Mouse (Mus musculus) liver, embryonic 14.5 days (tissue): ENCODE data around the gene Stx7. TPM values are rescaled to one million over a fixed set of nuclear protein-coding genes. Genes with fewer than 3 reads are reported as not detected.

Source experiments
- ATAC-seq: fragments of 200-750 bp; cut with Nextera tagmentation; 2 replicates; pipeline ENCODE4 v1.8.0; 2017; ENCODE audit warnings: moderate number of reproducible peaks, mild to moderate bottlenecking, moderate library complexity; ENCODE audit not compliant: insufficient read depth
- DNase-seq, 3 experiments: peaks; one replicate each; pipeline ENCODE4 v3.0.0-alpha.2; 2012 to 2013; ENCODE audit warnings: low read depth in 3 of 3, low spot score in 3 of 3
- H3K27ac ChIP-seq: fragments of 300-500 bp; sonication (generic); 2 replicates; pipeline ENCODE4 v1.5.1; 2014; ENCODE audit warnings: moderate library complexity, mild to moderate bottlenecking, control low read depth, inconsistent platforms
- H3K27me3 ChIP-seq: fragments of 300-500 bp; sonication (generic); 2 replicates; pipeline ENCODE4 v1.6.1; 2014; ENCODE audit warnings: mild to moderate bottlenecking, low read length, moderate library complexity; ENCODE audit not compliant: control insufficient read depth, insufficient read depth
- H3K36me3 ChIP-seq: fragments of 300-500 bp; sonication (generic); replicated peaks from 2 replicates; pipeline ENCODE4 v1.6.1; 2014; ENCODE audit warnings: low read depth; ENCODE audit not compliant: control insufficient read depth, insufficient read depth
- H3K4me1 ChIP-seq, 2 experiments: fragments of 200-500 bp in 1 of 2; fragments of 300-500 bp in 1 of 2; sonication (generic) in 1 of 2; replicated peaks; 2 replicates each; pipeline ENCODE4 v1.6.1; 2012 to 2014; ENCODE audit warnings: antibody characterized with exemption in 1 of 2, inconsistent platforms in 1 of 2, low read length in 1 of 2; ENCODE audit not compliant: control insufficient read depth in 2 of 2, insufficient read depth in 2 of 2
- H3K4me2 ChIP-seq: fragments of 300-500 bp; sonication (generic); 2 replicates; pipeline ENCODE4 v1.6.1; 2014; ENCODE audit warnings: low read depth, mild to moderate bottlenecking, control low read depth, moderate library complexity
- H3K4me3 ChIP-seq, 2 experiments: fragments of 200-500 bp in 1 of 2; fragments of 300-500 bp in 1 of 2; sonication (generic) in 1 of 2; 2 replicates each; pipeline ENCODE4 v1.5.1; 2012 to 2014; ENCODE audit warnings: low read depth in 2 of 2, low read length in 2 of 2, mild to moderate bottlenecking in 2 of 2, control low read depth in 1 of 2, inconsistent platforms in 1 of 2, moderate library complexity in 1 of 2; ENCODE audit not compliant: insufficient read depth in 1 of 2
- H3K9ac ChIP-seq: fragments of 300-500 bp; sonication (generic); replicated peaks from 2 replicates; pipeline ENCODE4 v1.6.1; 2014; ENCODE audit warnings: mild to moderate bottlenecking, control low read depth, moderate library complexity
- H3K9me3 ChIP-seq: fragments of 300-500 bp; sonication (generic); 2 replicates; pipeline ENCODE4 v1.6.1; 2016; ENCODE audit warnings: low read length, mixed read lengths; ENCODE audit not compliant: control insufficient read depth
- CTCF ChIP-seq: IDR thresholded peaks from 2 replicates; pipeline ENCODE4 v1.5.1; 2016; ENCODE audit warnings: antibody characterized with exemption, low read depth, control low read depth
- EP300 ChIP-seq: IDR thresholded peaks from 2 replicates; pipeline ENCODE4 v1.6.1; 2016; ENCODE audit warnings: antibody characterized with exemption, low read depth
- WGBS: fragments of 180-500 bp; shearing (Covaris S2); extraction: QIAGEN DNeasy Blood & Tissue Kit; methylation state at CpG from one replicate; pipeline ENCODE4 v1.1.7; 2014; ENCODE audit not compliant: insufficient replicate concordance; 5-methylcytosine and 5-hydroxymethylcytosine counted together
- polyA plus RNA-seq, 2 experiments: library from polyadenylated mRNA; depleted of rRNA in 1 of 2; stranded (reverse) in 1 of 2; unstranded in 1 of 2; fragments of >200 nt; fragmentation: Nextera tagmentation in 1 of 2; extraction: Ambion mirVana in 1 of 2; gene quantifications; 2 replicates each; pipeline versions ENCODE4 v1.2.1 to v1.2.3; 2012 to 2014

The Stx7 gene
- polyA plus RNA-seq, 2 experiments = 20.3 to 30.0 TPM

- ATAC-seq (no peak), DNase-seq (no peak)
- H3K27ac ChIP-seq = no peak overlapping the region
- no peaks in the 10 kb centered on the region for H3K9me3 ChIP-seq
- H3K36me3 ChIP-seq = no peaks in the 10 kb centered on the region
- TF ChIP-seq CTCF = no peak
- H3K27me3 ChIP-seq = no peaks in the 10 kb centered on the region
- H3K4me2 ChIP-seq = no peak overlapping the region
- WGBS = 69% methylated on average over 12 of the region's 12 CpGs
- H3K4me1 ChIP-seq = no peaks in the 10 kb centered on the region
- no peak overlapping the region for H3K4me3 ChIP-seq
- H3K9ac ChIP-seq = no peak overlapping the region
Observed at GRCm38 (mm10) chr10:24199303-24199702, 50.2 kb downstream of the Stx7 start.

- Histone ChIP-seq H3K4me3 (no peak overlapping the region), H3K4me1 (no peaks in the 10 kb centered on the region), H3K4me2 (no peak overlapping the region), H3K9me3 (no peaks in the 10 kb centered on the region), H3K27ac (no peak overlapping the region), H3K27me3 (no peaks in the 10 kb centered on the region), H3K9ac (no peak overlapping the region), H3K36me3 (no peaks in the 10 kb centered on the region)
- TF ChIP-seq EP300 (no peak), CTCF (no peak)
- DNase-seq = no peak
- ATAC-seq = no peak
- 69% methylated on average over 3 of the region's 3 CpGs for whole genome bisulfite sequencing
Observed at GRCm38 (mm10) chr10:24200099-24200498, 51.0 kb downstream of the Stx7 start.

DNA sequence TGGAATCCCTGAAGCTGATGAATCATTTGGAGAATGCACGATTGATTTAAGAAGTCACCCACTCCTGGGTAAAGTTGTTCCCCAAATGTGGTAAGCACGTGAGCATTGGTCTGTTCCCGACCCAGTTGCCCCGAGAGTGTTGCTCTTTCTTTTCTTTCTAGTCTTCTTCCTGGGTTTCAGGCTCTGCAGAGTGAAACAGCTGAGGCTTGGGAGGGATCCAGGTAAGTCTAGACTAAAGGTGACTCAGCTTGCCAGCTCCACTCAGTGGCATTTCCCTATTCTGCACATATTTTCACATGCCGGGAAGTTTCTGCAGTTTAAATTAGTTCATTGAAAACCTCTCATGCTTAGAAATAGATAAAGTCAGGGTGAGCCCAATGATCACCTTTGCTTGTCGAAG lies 61.0 kb downstream of the Stx7 start:
- H3K4me1 ChIP-seq = no peaks in the 10 kb centered on the region
- DNase-seq = no peak
- no peaks in the 10 kb centered on the region for H3K9me3 ChIP-seq
- no peaks in the 10 kb centered on the region for H3K36me3 ChIP-seq
- no peaks in the 10 kb centered on the region for H3K27me3 ChIP-seq
- no peak for ATAC-seq
- H3K9ac ChIP-seq = no peak overlapping the region
- no peak overlapping the region for H3K4me2 ChIP-seq
- no peak overlapping the region for H3K4me3 ChIP-seq
- WGBS = 64% methylated on average over 6 of the region's 6 CpGs
- H3K27ac ChIP-seq = no peak overlapping the region
- no peak for TF ChIP-seq CTCF
- TF ChIP-seq EP300 = no peak

- Histone ChIP-seq H3K27me3 (no peaks in the 10 kb centered on the region), H3K27ac (no peak overlapping the region), H3K36me3 (no peaks in the 10 kb centered on the region), H3K4me3 (no peak overlapping the region), H3K4me2 (no peak overlapping the region), H3K4me1 (no peaks in the 10 kb centered on the region), H3K9ac (no peak overlapping the region), H3K9me3 (no peaks in the 10 kb centered on the region)
- no peak for ATAC-seq
- WGBS = 56% methylated on average over 5 of the region's 5 CpGs
- no peak for TF ChIP-seq EP300
- no peak for TF ChIP-seq CTCF
- DNase-seq = no peak
Observed at GRCm38 (mm10) chr10:24213297-24213696, 64.2 kb downstream of the Stx7 start.

DNA sequence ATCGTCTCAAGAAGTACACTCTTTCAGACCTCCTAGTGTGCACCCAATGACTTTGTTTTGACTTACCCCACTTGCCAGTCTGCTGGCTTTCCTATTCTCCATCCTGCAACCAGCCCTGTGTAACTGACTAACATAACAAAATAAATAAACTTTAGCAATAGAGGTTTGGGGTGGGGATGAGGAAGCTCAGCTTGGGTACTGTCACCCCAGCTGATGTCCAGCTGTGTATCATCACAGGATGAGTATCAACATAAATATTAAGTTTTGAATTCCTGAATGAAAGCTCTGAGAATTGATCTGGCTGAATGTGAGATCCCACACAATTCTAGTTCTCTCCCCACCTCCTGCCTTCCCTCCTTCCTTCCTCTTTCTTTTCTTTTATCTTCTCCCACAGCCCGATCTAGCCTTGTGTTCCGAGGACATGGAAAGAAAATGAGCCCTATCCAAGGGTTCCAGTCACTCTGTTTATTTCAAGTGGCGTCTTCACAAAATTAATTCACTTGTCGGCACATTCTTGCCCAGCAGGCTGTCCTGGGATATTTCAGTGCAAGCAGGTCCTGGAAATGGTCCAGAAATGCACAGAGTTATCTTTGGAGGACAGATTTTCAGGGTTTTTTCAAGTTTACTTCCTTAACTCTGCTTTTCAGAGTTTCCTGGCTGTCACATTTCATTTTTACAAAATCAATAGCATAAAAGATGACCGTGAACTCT lies 68.6 kb downstream of the Stx7 start:
- TF ChIP-seq EP300 = no peak
- no peak for TF ChIP-seq CTCF
- Histone ChIP-seq H3K27ac (no peak overlapping the region), H3K27me3 (peaks cover 7% of the 10 kb centered on the region), H3K9me3 (no peaks in the 10 kb centered on the region), H3K4me3 (no peak overlapping the region), H3K36me3 (no peaks in the 10 kb centered on the region), H3K4me1 (no peaks in the 10 kb centered on the region), H3K4me2 (no peak overlapping the region), H3K9ac (no peak overlapping the region)
- 36% methylated on average over 6 of the region's 6 CpGs for WGBS
- DNase-seq (no peak), ATAC-seq (no peak)
